Mouse (Mus musculus) retina, adult 2 months (tissue): ENCODE data around the gene Izumo2.

Source experiments
- DNase-seq: peaks from one replicate; pipeline ENCODE4 v3.0.0-alpha.2; 2012; ENCODE audit warnings: low read depth, low spot score

Izumo2 gene

GRCm38 (mm10) chr7:44708574-44708973 is at the start of gene Izumo2:
Izumo2 (plus strand) TSS chr7:44708742.
- DNase-seq: no peak

GRCm38 (mm10) chr7:44661219-44661618 is 47.3 kb upstream of the Izumo2 start:
- DNase-seq: no peak

- DNase-seq: no peak
Observed at GRCm38 (mm10) chr7:44662168-44662567, 46.4 kb upstream of the Izumo2 start.

- no peak for DNase-seq
Observed at GRCm38 (mm10) chr7:44662569-44662968, 46.0 kb upstream of the Izumo2 start.

GRCm38 (mm10) chr7:44663546-44663945 is 45.0 kb upstream of the Izumo2 start:
- no peak for DNase-seq

GRCm38 (mm10) chr7:44664731-44665130 is 43.8 kb upstream of the Izumo2 start:
- DNase-seq: no peak

GRCm38 (mm10) chr7:44666462-44666861 is 42.1 kb upstream of the Izumo2 start:
- DNase-seq: no peak

- DNase-seq: no peak
Observed at GRCm38 (mm10) chr7:44667996-44668738, 40.4 kb upstream of the Izumo2 start.

GRCm38 (mm10) chr7:44669103-44669502 is 39.4 kb upstream of the Izumo2 start:
- DNase-seq: no peak

GRCm38 (mm10) chr7:44670803-44671202 is 37.7 kb upstream of the Izumo2 start, which contains the start of gene Myh14:
Myh14 (minus strand) TSS chr7:44670843.
- peak; percentile 62 for DNase-seq

GRCm38 (mm10) chr7:44672193-44672592 is 36.3 kb upstream of the Izumo2 start:
- DNase-seq: no peak

GRCm38 (mm10) chr7:44674511-44674910 is 34.0 kb upstream of the Izumo2 start:
- no peak for DNase-seq

- no peak for DNase-seq
Observed at GRCm38 (mm10) chr7:44675171-44675570, 33.4 kb upstream of the Izumo2 start.

GRCm38 (mm10) chr7:44676126-44676525 is 32.4 kb upstream of the Izumo2 start:
- DNase-seq: no peak

GRCm38 (mm10) chr7:44676611-44677010 is 31.9 kb upstream of the Izumo2 start:
- DNase-seq: no peak

- DNase-seq: no peak
Observed at GRCm38 (mm10) chr7:44683656-44684055, 24.9 kb upstream of the Izumo2 start.

- no peak for DNase-seq
Observed at GRCm38 (mm10) chr7:44685531-44686402, 22.8 kb upstream of the Izumo2 start.

GRCm38 (mm10) chr7:44688890-44689289 is 19.7 kb upstream of the Izumo2 start:
- DNase-seq: no peak

GRCm38 (mm10) chr7:44689331-44689730 is 19.2 kb upstream of the Izumo2 start:
- no peak for DNase-seq

GRCm38 (mm10) chr7:44693427-44694175 is 14.9 kb upstream of the Izumo2 start:
- DNase-seq: no peak

- no peak for DNase-seq
Observed at GRCm38 (mm10) chr7:44695223-44695622, 13.3 kb upstream of the Izumo2 start.

GRCm38 (mm10) chr7:44697191-44697710 is 11.3 kb upstream of the Izumo2 start:
- no peak for DNase-seq
